Mouse (Mus musculus) liver, adult 2 months (tissue): ENCODE measurements around the gene Inpp4b.

Experiments
- CTCF ChIP-seq: fragments of 200-500 bp; IDR thresholded peaks from 2 replicates; pipeline ENCODE4 v1.5.1; 2011; ENCODE audit warnings: low read depth, low read length, control low read depth
- POLR2A ChIP-seq: fragments of 200-500 bp; IDR thresholded peaks from 2 replicates; pipeline ENCODE4 v1.6.1; 2011; ENCODE audit warnings: low read length, control low read depth; ENCODE audit not compliant: insufficient read depth; ENCODE audit errors: extremely low read depth

GRCm38 (mm10) chr8:81815551-81815950, 473.2 kb downstream of the Inpp4b start:
- no peak for TF ChIP-seq POLR2A
- no peak for TF ChIP-seq CTCF
